Mouse (Mus musculus) ovary, postnatal 10 days (tissue): ENCODE measurements around the gene Pim1.
"Not testable (repeated sequence)": the region's sequence is repeated elsewhere in the genome, so short reads cannot be mapped to it uniquely, and the experiment has no call there.

Experiments used
- DNase-seq: peaks from one replicate; pipeline ENCODE4 v3.0.0; 2022; ENCODE audit warnings: low spot score

Pim1 gene

GRCm38 (mm10) chr17:29494062-29494731 lies 3.6 kb downstream of the Pim1 start:
- DNase-seq, result no peak

- DNase-seq, result no peak
Observed at GRCm38 (mm10) chr17:29494732-29495076, 4.2 kb downstream of the Pim1 start.

GRCm38 (mm10) chr17:29496211-29497070 lies 5.9 kb downstream of the Pim1 start:
- DNase-seq, result no peak

- DNase-seq, result no peak
Observed at GRCm38 (mm10) chr17:29497071-29497354, 6.5 kb downstream of the Pim1 start.

GRCm38 (mm10) chr17:29497481-29497880 lies 6.9 kb downstream of the Pim1 start:
- DNase-seq, result not testable (repeated sequence)

- DNase-seq, result no peak
Observed at GRCm38 (mm10) chr17:29498028-29498427, 7.5 kb downstream of the Pim1 start.

- DNase-seq, result not testable (repeated sequence)
Observed at GRCm38 (mm10) chr17:29498952-29499351, 8.4 kb downstream of the Pim1 start.

- DNase-seq, result no peak
Observed at GRCm38 (mm10) chr17:29499511-29499910, 9.0 kb downstream of the Pim1 start.

- no peak for DNase-seq
Observed at GRCm38 (mm10) chr17:29500243-29500740, 9.7 kb downstream of the Pim1 start.

- DNase-seq, result no peak
Observed at GRCm38 (mm10) chr17:29500802-29501469, 10.4 kb downstream of the Pim1 start.

GRCm38 (mm10) chr17:29502005-29502668 lies 11.6 kb downstream of the Pim1 start:
- no peak for DNase-seq

GRCm38 (mm10) chr17:29502669-29503665 lies 12.4 kb downstream of the Pim1 start:
- DNase-seq, result no peak

GRCm38 (mm10) chr17:29503700-29504099 lies 13.1 kb downstream of the Pim1 start:
- DNase-seq, result no peak

- DNase-seq, result no peak
Observed at GRCm38 (mm10) chr17:29508927-29509608, 18.5 kb downstream of the Pim1 start.

GRCm38 (mm10) chr17:29510691-29511090 lies 20.1 kb downstream of the Pim1 start:
- DNase-seq, result no peak

GRCm38 (mm10) chr17:29513044-29513730 lies 22.6 kb downstream of the Pim1 start:
- DNase-seq, result peak; percentile 27

GRCm38 (mm10) chr17:29514435-29514834 lies 23.9 kb downstream of the Pim1 start:
- DNase-seq, result peak; percentile 59

- not testable (repeated sequence) for DNase-seq
Observed at GRCm38 (mm10) chr17:29518665-29519064, 28.1 kb downstream of the Pim1 start.

GRCm38 (mm10) chr17:29519731-29520130 lies 29.2 kb downstream of the Pim1 start:
- DNase-seq, result no peak

GRCm38 (mm10) chr17:29525613-29526012 lies 35.1 kb downstream of the Pim1 start:
- DNase-seq, result no peak
